8 mouse cellular contexts compared by ENCODE assay signal in the genomic region with DNA sequence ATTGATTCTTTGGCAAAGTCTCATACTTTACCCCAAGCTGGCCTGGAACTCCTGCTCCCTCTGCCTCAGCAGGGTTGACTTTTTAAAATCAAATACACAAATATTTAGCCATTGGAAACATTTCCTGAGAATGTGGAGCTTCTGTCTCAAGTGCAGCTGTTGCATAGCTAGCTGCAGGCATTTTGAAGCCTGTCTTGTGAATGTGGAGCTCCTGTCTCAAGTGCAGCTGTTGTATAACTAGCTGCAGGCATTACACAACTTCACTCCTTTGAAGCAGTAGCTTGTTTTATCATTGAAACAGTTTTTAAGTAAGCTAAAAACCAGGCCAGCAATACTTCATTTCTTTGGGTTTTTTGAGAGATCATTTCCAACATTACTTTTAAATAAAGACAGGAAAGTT. TPM values are rescaled to one million over a fixed set of nuclear protein-coding genes. Genes with fewer than 3 reads are reported as not detected.
DNase-seq lines count a peak whose midpoint lies in the region; ATAC-seq and TF ChIP-seq lines count a peak whose summit lies in the region.

No protein-coding gene starts in this region.

- peak overlapping the region; percentile 39 for H3K4me3 ChIP-seq in intestine, embryonic 15.5 days (replicated peaks)
- peak overlapping the region; percentile 45 for H3K4me3 ChIP-seq in lung, embryonic 15.5 days
- H3K4me3 ChIP-seq in thymus, adult 2 months (ENCODE audit: control insufficient read depth, insufficient read depth, low read length) = peak overlapping the region; percentile 5; the same call in 1 of the 2 replicates

- no peak for TF ChIP-seq POLR2A in thymus, adult 2 months (IDR thresholded peaks at IDR 0.05; ENCODE audit: control insufficient read depth, extremely low read depth, insufficient read depth, low read length, poor library complexity)

- no peaks in the 10 kb centered on the region for H3K27me3 ChIP-seq in intestine, embryonic 15.5 days (replicated peaks)
- no peaks in the 10 kb centered on the region for H3K27me3 ChIP-seq in lung, embryonic 15.5 days
- H3K27me3 ChIP-seq in thymus, adult 2 months (ENCODE audit: control insufficient read depth, insufficient read depth, low read length) = no peaks in the 10 kb centered on the region

- H3K9ac ChIP-seq in intestine, embryonic 15.5 days = peak overlapping the region; percentile 22; the same call in 1 of the 2 replicates
- no peak overlapping the region; the same call in 1 of the 2 replicates for H3K9ac ChIP-seq in lung, embryonic 15.5 days

- H3K9me3 ChIP-seq in intestine, embryonic 15.5 days = no peaks in the 10 kb centered on the region
- H3K9me3 ChIP-seq in lung, embryonic 15.5 days = no peaks in the 10 kb centered on the region

- peak overlapping the region; percentile 76; the same call in 1 of the 2 replicates for H3K27ac ChIP-seq in intestine, embryonic 15.5 days
- peak overlapping the region; percentile 87 for H3K27ac ChIP-seq in lung, embryonic 15.5 days
- peak overlapping the region; percentile 94 for H3K27ac ChIP-seq in thymus, adult 2 months (ENCODE audit: control insufficient read depth, insufficient read depth, low read length)

- peak overlapping the region; percentile 43 for H3K4me2 ChIP-seq in intestine, embryonic 15.5 days (replicated peaks)
- peak overlapping the region; percentile 46 for H3K4me2 ChIP-seq in lung, embryonic 15.5 days

- no peak; the same call in 1 of the 2 replicates for ATAC-seq in intestine, embryonic 15.5 days
- ATAC-seq in lung, embryonic 15.5 days (ENCODE audit: borderline replicate concordance, extremely low read depth, low FRiP score, low TSS enrichment) = peak; percentile 84; the same call in 1 of the 2 replicates

- DNase-seq in heart, adult 18-20 months = peak; percentile 49 to 67
- DNase-seq in heart, adult 8-10 months (ENCODE audit: low spot score) = no peak
- peak; percentile 19 for DNase-seq in c-Kit-positive CD71-positive TER-119-positive erythroid progenitor cells, embryonic 14.5 days (ENCODE audit: low spot score)
- peak; percentile 56 for DNase-seq in thymus, adult 2 months
- DNase-seq in layer of hippocampus, adult 9-10 months (ENCODE audit: low spot score) = no peak
- DNase-seq in MN1 (ENCODE audit: low spot score) = no peak

- peaks cover 12% of the 10 kb centered on the region for H3K36me3 ChIP-seq in intestine, embryonic 15.5 days
- peaks cover 32% of the 10 kb centered on the region for H3K36me3 ChIP-seq in lung, embryonic 15.5 days
- peaks cover 41% of the 10 kb centered on the region for H3K36me3 ChIP-seq in thymus, adult 2 months (ENCODE audit: control insufficient read depth, insufficient read depth, low read length)

- H3K4me1 ChIP-seq in intestine, embryonic 15.5 days (replicated peaks) = 0 out of 2 replicates have a peak, but pooled peaks cover 2% of the 10 kb centered on the region
- H3K4me1 ChIP-seq in lung, embryonic 15.5 days = peaks cover 14% of the 10 kb centered on the region; the same call in 1 of the 2 replicates
- peaks cover 5% of the 10 kb centered on the region; the same call in 1 of the 2 replicates for H3K4me1 ChIP-seq in thymus, adult 2 months (replicated peaks; ENCODE audit: control insufficient read depth, insufficient read depth, low read length)

- TF ChIP-seq CTCF in thymus, adult 2 months (IDR thresholded peaks at IDR 0.05; ENCODE audit: borderline replicate concordance, control insufficient read depth, extremely low read depth, insufficient read depth, low read length, poor library complexity) = no peak

RNA-seq across cellular contexts. Expression of a gene that starts 1.3 kb away (rescaled TPM):
- total RNA-seq in heart, adult 18-20 months (2021) = 10 to 100 TPM; 32.0 to 46.1 TPM
- 10 to 100 TPM; 28.4 to 43.3 (median 34.1) TPM for total RNA-seq in heart, adult 8-10 months (2022)
- 0.80 and 0.90 TPM in 2 replicates for polyA plus RNA-seq in intestine, embryonic 15.5 days (2015; fragmentation: Nextera tagmentation; extraction: Ambion mirVana)
- 1.2 and 1.5 TPM in 2 replicates for polyA plus RNA-seq in lung, embryonic 15.5 days (2015; fragmentation: Nextera tagmentation; extraction: Ambion mirVana)
- 43.1 and 91.5 TPM in 2 replicates for polyA plus RNA-seq in thymus, adult 2 months (2012; rRNA removed)

Comparison
In these comparisons a context has a peak if more than half of its experiments do, and no peak if none do; other contexts are left out.
1. DNase-seq: peak in heart, adult 18-20 months (2 of 2), c-Kit-positive CD71-positive TER-119-positive erythroid progenitor cells, embryonic 14.5 days (single experiment) and thymus, adult 2 months (single experiment); none in heart, adult 8-10 months (single experiment), layer of hippocampus, adult 9-10 months (single experiment) and MN1 (single experiment).
2. RNA of a gene that starts 1.3 kb away (polyA plus RNA-seq): 43.1 to 91.5 TPM in thymus, adult 2 months; 1.2 to 1.5 TPM in lung, embryonic 15.5 days and 0.80 to 0.90 TPM in intestine, embryonic 15.5 days; every median in the first group is over 10 times any median in the second.
3. Peak in every context shown above with its lines, with median percentiles within 50 percentile points of each other: H3K27ac ChIP-seq and H3K4me3 ChIP-seq.